Mouse (Mus musculus) hindbrain, embryonic 11.5 days (tissue): Measurements from ENCODE around the gene Dusp28. TPM values are rescaled to one million over a fixed set of nuclear protein-coding genes. Genes with fewer than 3 reads are reported as not detected.
"Not testable (repeated sequence)": the region's sequence is repeated elsewhere in the genome, so short reads cannot be mapped to it uniquely, and the experiment has no call there.

Source experiments
- ATAC-seq: fragments of 200-750 bp; cut with Nextera tagmentation; 2 replicates; pipeline ENCODE4 v1.8.0; 2017; ENCODE audit warnings: mild to moderate bottlenecking, moderate TSS enrichment, moderate library complexity; ENCODE audit not compliant: low FRiP score
- DNase-seq: peaks from one replicate; pipeline ENCODE4 v3.0.0-alpha.2; 2015; ENCODE audit warnings: low spot score
- H3K27ac ChIP-seq: fragments of 300-500 bp; sonication (generic); 2 replicates; pipeline ENCODE4 v1.5.1; 2014; ENCODE audit warnings: mild to moderate bottlenecking, low read depth, low read length
- H3K27me3 ChIP-seq: fragments of 300-500 bp; sonication (generic); 2 replicates; pipeline ENCODE4 v1.6.1; 2014; ENCODE audit warnings: mild to moderate bottlenecking, low read length, moderate library complexity, mixed read lengths; ENCODE audit not compliant: control insufficient read depth, insufficient read depth
- H3K36me3 ChIP-seq: fragments of 300-500 bp; sonication (generic); 2 replicates; pipeline ENCODE4 v1.6.1; 2014; ENCODE audit warnings: mild to moderate bottlenecking, low read length, moderate library complexity, mixed read lengths; ENCODE audit not compliant: control insufficient read depth, insufficient read depth
- H3K4me1 ChIP-seq: fragments of 300-500 bp; sonication (generic); replicated peaks from 2 replicates; pipeline ENCODE4 v1.6.1; 2014; ENCODE audit warnings: low read length, mixed read lengths; ENCODE audit not compliant: control insufficient read depth, insufficient read depth
- H3K4me2 ChIP-seq: fragments of 300-500 bp; sonication (generic); replicated peaks from 2 replicates; pipeline ENCODE4 v1.6.1; 2014; ENCODE audit warnings: mild to moderate bottlenecking, low read depth, low read length
- H3K4me3 ChIP-seq: fragments of 300-500 bp; sonication (generic); 2 replicates; pipeline ENCODE4 v1.5.1; 2014; ENCODE audit warnings: low read depth, low read length
- H3K9ac ChIP-seq: fragments of 300-500 bp; sonication (generic); 2 replicates; pipeline ENCODE4 v1.6.1; 2014; ENCODE audit warnings: low read depth, low read length
- H3K9me3 ChIP-seq: fragments of 300-500 bp; sonication (generic); 2 replicates; pipeline ENCODE4 v1.6.1; 2016; ENCODE audit warnings: low read length; ENCODE audit not compliant: control insufficient read depth
- WGBS: fragments of 180-500 bp; shearing (Covaris S2); extraction: QIAGEN DNeasy Blood & Tissue Kit; methylation state at CpG from one replicate; pipeline ENCODE4 v1.1.7; 2014; 5-methylcytosine and 5-hydroxymethylcytosine counted together
- polyA plus RNA-seq: library from polyadenylated mRNA; unstranded; fragments of >200 nt; fragmentation: Nextera tagmentation; extraction: Ambion mirVana; gene quantifications from 2 replicates; pipeline ENCODE4 v1.2.1, GENCODE M21; 2014

The Dusp28 gene
- polyA plus RNA-seq, 1 experiment from 2014 or later = 8.5 TPM

DNA sequence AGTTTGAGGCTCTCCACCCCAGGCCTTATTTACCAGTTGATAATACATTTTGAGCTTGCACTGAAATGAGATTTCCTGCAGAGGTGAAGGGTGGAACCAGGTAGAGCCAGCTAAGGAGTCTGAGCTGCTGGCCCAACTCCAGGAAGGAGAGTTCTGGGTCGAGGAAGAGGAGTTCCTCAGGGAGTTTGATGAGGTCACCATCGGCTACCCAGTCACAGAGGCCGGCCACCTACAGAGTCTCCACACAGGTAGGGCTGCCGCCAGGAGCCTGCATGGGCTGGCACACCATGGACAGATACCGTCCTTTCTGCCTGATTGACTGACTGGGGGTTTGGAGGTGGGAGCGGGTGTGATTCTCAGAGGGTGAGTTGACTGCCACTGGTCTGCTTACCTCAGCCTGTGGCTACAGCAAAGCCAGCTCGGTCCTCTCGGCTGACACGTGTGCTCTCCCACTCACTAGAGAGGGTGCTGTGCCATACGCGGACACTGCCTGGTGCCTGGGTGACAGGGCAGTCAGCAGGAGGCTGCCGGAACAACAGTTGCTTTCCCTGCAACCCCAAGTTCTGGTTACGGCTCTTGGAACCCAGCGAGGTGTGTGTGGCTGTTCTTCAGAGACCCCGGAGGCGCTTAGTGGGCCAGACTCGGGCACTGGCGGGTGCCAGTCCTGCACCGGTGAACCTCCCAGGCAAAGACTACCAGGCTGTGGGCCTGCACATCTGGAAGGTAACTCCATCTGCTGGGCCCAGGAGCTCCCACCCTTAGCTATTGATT is 36.6 kb downstream of the Dusp28 start:
- Histone ChIP-seq H3K9me3 (no peaks in the 10 kb centered on the region), H3K27ac (no peak overlapping the region), H3K4me2 (no peak overlapping the region), H3K9ac (no peak overlapping the region), H3K4me3 (no peak overlapping the region), H3K36me3 (0 out of 2 replicates have a peak, but pooled peaks cover 6% of the 10 kb centered on the region), H3K4me1 (no peaks in the 10 kb centered on the region), H3K27me3 (no peaks in the 10 kb centered on the region)
- 91% methylated on average over 19 of the region's 19 CpGs for WGBS
- no peak for ATAC-seq
- DNase-seq = no peak

DNA sequence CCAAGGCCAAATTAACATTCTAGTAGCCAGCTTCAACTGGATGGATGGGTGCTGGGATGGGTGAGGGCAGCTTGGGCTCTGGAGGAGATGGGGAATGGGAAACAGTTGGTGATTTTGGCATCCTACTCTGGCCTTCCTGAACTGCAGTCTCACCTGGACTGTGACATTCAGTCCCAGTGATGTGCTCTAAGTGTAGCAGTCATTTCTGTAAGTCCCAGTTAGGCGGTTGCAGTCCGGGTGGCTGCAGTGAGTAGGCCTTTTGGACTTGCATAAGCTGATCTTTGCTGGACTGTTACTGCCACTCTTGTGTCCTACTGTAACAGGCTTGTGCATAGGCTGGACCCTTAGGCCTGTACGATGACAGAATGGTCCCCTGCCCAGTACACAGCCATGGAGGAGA is 41.2 kb downstream of the Dusp28 start:
- no peak for DNase-seq
- no peak overlapping the region for H3K4me2 ChIP-seq
- 97% methylated on average over 3 of the region's 3 CpGs for WGBS

DNA sequence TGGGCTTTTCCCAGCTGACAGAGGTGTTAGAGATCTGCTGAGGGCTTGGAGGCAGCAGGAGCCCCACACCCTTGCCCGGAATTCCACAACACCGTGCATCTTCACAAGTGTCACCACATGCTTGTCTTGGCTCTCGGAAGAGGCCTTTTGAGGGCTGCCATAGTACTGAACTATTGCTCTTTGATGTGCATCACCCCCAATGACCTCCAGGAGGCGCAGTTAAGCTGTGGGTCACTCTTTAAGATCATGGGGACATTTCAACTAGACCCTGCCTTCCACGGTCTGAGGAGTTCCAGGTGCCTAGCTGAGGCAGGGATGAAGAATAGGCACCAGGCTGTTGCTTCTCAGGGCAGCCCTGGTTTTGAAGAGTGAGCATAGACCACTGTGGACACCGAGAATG is 42.6 kb downstream of the Dusp28 start:
- H3K36me3 ChIP-seq = no peaks in the 10 kb centered on the region
- no peaks in the 10 kb centered on the region for H3K9me3 ChIP-seq
- no peak overlapping the region for H3K4me2 ChIP-seq
- ATAC-seq (no peak), DNase-seq (peak; percentile 42)
- H3K4me1 ChIP-seq = no peaks in the 10 kb centered on the region
- H3K9ac ChIP-seq = no peak overlapping the region
- no peak overlapping the region for H3K27ac ChIP-seq
- WGBS = 67% methylated on average over 6 of the region's 6 CpGs
- H3K4me3 ChIP-seq = no peak overlapping the region
- H3K27me3 ChIP-seq = no peaks in the 10 kb centered on the region

More for the DNA sequence above, 41.2 kb downstream of the Dusp28 start:
- Histone ChIP-seq H3K27ac (no peak overlapping the region), H3K4me1 (no peaks in the 10 kb centered on the region), H3K9ac (no peak overlapping the region), H3K27me3 (no peaks in the 10 kb centered on the region), H3K36me3 (no peaks in the 10 kb centered on the region), H3K4me3 (no peak overlapping the region), H3K9me3 (no peaks in the 10 kb centered on the region)
- ATAC-seq = no peak

DNA sequence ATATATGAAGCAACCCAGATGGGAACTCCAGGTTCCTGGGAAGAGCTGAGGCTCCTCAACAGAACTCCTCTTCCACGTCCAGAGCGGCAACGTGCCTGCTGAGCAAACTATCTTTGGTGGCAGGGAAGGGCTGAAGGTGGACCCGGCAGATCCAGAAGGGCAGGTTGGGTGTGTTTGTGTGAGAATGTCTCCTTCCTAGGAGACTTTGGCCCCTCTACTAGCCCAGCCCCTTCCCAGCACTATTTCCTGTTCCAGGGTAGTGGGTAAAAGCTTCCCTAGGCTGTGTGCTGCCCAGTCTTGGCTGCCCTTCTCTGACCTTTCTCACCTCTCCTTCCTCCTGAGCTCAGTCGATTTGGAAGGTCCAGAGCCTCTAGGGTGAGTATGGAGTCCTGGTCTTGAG is 43.8 kb downstream of the Dusp28 start, which contains the start of gene Gpr35:
Gpr35 (plus strand) TSS at position 259 of the 400 bp plus-strand sequence.
- no peak for DNase-seq
- H3K27ac ChIP-seq = no peak within 1 kb of the TSS
- H3K36me3 ChIP-seq = no peaks in the 10 kb centered on the region
- 78% methylated on average over 5 of the region's 5 CpGs for WGBS
- no peaks in the 10 kb centered on the region for H3K27me3 ChIP-seq
- H3K9ac ChIP-seq = no peak within 1 kb of the TSS
- H3K9me3 ChIP-seq = no peaks in the 10 kb centered on the region
- no peak within 1 kb of the TSS for H3K4me2 ChIP-seq
- no peak within 1 kb of the TSS for H3K4me3 ChIP-seq
- no peak for ATAC-seq
- no peaks in the 10 kb centered on the region for H3K4me1 ChIP-seq

DNA sequence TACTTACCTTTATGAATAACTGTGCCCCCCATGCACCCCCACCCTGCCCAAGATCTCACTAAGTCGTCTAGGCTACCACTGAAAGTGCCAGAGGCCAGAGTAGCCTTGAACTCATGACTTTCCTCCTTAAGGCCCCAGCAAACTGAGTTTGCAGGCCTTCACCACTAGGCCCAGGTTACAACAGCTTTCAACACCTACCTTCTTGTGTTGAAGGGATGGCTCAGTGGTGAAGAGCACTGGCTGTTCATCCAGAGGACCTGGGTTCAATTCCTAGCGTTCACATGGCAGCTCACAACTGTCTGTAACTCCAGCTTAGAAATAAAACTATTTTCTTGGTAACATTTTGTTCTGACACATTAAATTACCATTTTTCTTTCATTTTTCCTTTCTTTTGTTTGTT is 46.9 kb downstream of the Dusp28 start:
- Histone ChIP-seq H3K36me3 (no peaks in the 10 kb centered on the region), H3K9me3 (no peaks in the 10 kb centered on the region), H3K4me3 (no peak overlapping the region), H3K27me3 (no peaks in the 10 kb centered on the region), H3K4me2 (no peak overlapping the region), H3K4me1 (no peaks in the 10 kb centered on the region), H3K9ac (no peak overlapping the region), H3K27ac (no peak overlapping the region)
- 79% methylated on average over 2 of the region's 2 CpGs for WGBS
- ATAC-seq (no peak), DNase-seq (no peak)

DNA sequence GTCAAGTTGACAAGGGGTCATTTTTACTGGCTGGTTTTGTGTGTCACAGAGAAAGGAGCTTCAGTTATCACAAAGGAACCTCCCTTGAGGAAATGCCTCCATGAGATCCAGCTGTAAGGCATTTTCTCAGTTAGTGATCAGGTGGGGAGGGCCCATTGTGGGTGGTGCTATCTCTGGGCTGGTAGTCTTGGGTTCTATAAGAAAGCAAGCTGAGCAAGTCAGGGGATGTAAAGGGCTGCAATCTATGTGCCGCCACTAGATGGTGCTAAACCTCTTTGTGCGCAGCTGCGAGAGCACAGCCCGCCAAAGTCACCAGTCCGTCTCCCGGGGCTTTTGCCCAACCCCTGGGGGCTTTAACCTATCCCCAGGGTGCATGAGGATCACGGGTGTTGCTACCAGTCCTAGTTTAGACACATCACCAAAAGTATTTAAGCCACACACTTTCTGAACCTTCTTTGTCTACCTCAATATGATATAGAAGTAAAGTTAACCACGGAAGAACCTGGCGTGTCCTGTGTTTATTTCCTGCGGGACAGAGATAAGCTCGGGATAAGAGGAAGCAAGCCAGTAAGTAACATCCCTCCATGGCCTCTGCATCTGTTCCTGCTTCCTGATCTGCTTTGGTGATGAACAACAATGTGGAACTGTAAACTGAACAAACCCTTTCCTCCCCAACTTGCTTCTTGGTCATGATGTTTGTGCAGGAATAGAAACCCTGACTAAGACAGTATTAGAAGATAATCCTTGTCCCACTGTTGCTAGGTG is 50.0 kb downstream of the Dusp28 start:
- H3K9ac ChIP-seq, H3K4me3 ChIP-seq: not testable (repeated sequence)

More for the DNA sequence above, 50.0 kb downstream of the Dusp28 start:
- H3K36me3 ChIP-seq, H3K9me3 ChIP-seq, H3K4me1 ChIP-seq, H3K27me3 ChIP-seq, H3K4me2 ChIP-seq, ATAC-seq, H3K27ac ChIP-seq: not testable (repeated sequence)
- peak; percentile 9 for DNase-seq
- 12% methylated on average over 11 of the region's 11 CpGs for WGBS

Other genes with a start within 250 kb of the Dusp28 start
- 31.1 and 35.9 TPM in 2 replicates for gene Gpc1, start 75.3 kb upstream of the Dusp28 start, polyA plus RNA-seq
- gene Ankmy1, start 4.1 kb upstream of the Dusp28 start, polyA plus RNA-seq = 0.35 and 0.80 TPM in 2 replicates
- gene Rnpepl1, start 3.8 kb downstream of the Dusp28 start, polyA plus RNA-seq = 14.3 and 15.6 TPM in 2 replicates
- 32.3 and 40.9 TPM in 2 replicates for gene Capn10, start 27.4 kb downstream of the Dusp28 start, polyA plus RNA-seq
- 0.43 TPM in 1 of 2 replicates, not detected in the other for gene Gpr35, start 43.9 kb downstream of the Dusp28 start, polyA plus RNA-seq
- gene Aqp12, start 99.4 kb downstream of the Dusp28 start, polyA plus RNA-seq = not detected in 2 replicates
- gene Kif1a, start 195.0 kb downstream of the Dusp28 start, polyA plus RNA-seq = 72.0 and 82.8 TPM in 2 replicates
- gene Agxt, start 228.3 kb downstream of the Dusp28 start, polyA plus RNA-seq = not detected in 2 replicates